Mouse (Mus musculus) left cerebral cortex, adult 18-20 months (tissue): Measurements from ENCODE around the gene Tmem104. TPM values are rescaled to one million over a fixed set of nuclear protein-coding genes. Genes with fewer than 3 reads are reported as not detected.

Source experiments
- DNase-seq, 2 experiments: peaks; one replicate each; pipeline ENCODE4 v3.0.0; 2021 to 2022; ENCODE audit warnings: low spot score in 2 of 2, mixed read lengths in 1 of 2
- total RNA-seq, 2 experiments: library from RNA; stranded (reverse); gene quantifications; 2 replicates each; pipeline ENCODE4 v1.2.3; 2021

Gene Tmem104
- total RNA-seq, 2 experiments from 2014 or later, result 14.9 to 16.2 TPM

DNA sequence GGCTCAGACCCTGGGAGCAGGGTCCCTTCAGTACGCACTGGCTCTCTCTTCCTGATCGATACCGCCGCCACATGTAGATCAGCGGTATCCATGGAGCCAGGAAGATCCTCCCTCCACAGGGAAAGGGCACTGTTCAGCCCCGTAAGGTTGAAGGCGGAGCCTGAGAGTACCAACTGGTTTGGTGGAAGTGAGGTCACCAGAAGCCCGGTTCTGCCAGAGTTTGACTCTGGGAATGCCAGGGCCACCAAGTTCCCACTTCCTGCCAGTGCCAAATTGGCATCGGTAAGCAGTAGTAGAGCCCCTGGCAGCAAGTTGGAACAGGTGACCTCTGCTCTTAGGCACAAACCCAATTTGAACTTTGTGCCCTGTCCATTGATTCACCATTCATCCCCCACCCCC is 22.3 kb upstream of the Tmem104 start:
- no peak for DNase-seq

DNA sequence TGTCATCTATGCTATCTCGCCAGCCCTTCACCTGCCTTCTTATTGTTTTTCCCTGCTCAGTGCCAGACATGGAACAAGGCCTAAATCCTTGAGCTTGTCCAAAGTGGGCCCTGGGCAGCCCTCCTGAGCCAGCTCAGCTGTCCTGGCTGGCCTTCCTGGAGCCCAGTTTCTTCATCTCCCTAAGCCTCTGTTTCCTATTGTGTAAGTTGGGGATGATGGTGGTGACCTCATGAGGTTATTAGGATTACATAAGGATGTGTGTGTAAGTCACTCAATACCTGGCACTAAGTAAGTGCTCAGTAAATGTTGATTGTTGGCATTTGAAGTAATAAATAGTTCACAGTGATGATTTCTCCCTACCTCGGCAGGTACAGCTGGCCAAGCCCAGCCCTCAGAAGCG is 20.5 kb upstream of the Tmem104 start:
- no peak for DNase-seq

GRCm38 (mm10) chr11:115167631-115168249 is 19.5 kb upstream of the Tmem104 start:
- no peak for DNase-seq

DNA sequence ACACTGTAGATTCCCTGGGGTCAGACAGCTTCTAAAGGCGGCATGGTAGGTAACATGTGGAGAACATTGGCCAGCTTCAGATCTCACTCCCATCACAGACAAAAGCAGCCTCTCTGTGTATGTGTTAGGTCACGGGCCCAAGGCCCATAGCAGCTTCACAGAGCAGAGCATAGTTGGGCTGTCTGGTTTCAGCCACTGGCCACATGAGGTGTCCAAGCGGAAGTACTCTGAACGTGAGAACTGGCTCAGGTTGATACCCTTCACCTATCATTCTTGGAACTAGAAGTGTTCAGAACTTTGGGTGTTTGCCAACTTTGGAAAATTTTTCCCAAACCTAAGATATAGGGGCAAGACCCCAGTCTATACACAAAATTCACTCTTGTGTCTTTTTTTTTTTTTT is 17.9 kb upstream of the Tmem104 start:
- DNase-seq, result no peak

DNA sequence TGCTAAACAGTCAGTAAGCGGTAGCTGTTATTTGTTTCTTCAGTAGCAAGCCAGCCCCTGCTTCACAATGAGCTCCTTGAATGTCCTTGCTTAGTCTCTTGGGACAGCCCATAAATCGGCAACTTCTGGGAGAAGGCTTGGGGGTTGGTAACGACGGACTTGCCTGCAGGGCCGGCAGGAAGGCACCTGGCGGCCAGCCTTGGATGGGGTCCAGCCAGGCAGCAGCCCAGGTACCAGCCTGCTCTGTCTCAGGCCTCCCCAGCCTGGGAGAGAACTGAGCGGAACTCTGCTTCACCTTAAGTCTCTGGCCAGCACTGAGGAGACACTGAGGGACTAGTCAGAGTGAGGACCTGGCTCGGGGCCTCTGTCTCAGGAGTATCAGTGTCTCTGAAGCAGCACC is 16.2 kb upstream of the Tmem104 start:
- no peak for DNase-seq

GRCm38 (mm10) chr11:115172825-115173287 is 14.4 kb upstream of the Tmem104 start:
- no peak for DNase-seq

GRCm38 (mm10) chr11:115173549-115174339 is 13.5 kb upstream of the Tmem104 start:
- no peak for DNase-seq

DNA sequence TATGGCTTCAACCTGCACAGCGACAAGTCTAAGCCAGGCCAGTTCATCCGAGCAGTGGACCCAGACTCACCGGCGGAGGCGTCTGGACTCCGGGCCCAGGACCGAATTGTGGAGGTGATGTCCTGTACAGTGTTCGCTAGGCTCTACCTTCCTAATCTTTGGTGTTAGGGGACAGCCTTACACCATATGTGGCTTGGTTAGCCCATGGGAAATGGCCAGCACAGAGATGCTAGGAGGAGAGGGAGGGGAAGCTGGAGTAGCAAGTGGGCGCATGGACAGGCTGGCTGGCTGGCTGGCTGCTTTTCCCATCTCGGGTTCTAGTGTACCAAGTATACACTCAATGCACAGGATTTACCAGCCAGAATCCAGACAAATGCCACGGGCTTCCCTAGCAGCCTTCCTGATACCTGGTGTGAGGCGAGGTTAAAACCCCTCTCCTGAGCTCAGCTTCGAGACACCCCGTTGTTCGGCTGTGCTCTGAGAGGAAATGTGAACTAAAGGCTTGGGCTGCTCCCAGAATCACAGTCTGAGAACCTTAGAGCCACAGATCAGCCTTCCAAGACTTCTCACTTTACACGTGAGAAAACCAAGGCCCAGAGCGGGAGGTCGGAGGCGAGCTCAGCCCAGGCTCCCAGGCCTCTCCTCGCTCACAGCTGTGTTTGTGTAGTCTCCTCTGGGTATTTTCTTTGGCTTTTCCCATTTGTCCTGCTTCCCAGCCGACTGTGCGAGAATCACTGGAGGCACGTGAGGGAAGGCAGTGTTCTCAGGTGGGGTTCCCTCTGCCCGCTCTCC is 10.7 kb upstream of the Tmem104 start:
- no peak for DNase-seq

- DNase-seq, result no peak
Measured at GRCm38 (mm10) chr11:115177559-115178195, 9.6 kb upstream of the Tmem104 start.

GRCm38 (mm10) chr11:115178766-115179165 is 8.5 kb upstream of the Tmem104 start:
- no peak for DNase-seq

DNA sequence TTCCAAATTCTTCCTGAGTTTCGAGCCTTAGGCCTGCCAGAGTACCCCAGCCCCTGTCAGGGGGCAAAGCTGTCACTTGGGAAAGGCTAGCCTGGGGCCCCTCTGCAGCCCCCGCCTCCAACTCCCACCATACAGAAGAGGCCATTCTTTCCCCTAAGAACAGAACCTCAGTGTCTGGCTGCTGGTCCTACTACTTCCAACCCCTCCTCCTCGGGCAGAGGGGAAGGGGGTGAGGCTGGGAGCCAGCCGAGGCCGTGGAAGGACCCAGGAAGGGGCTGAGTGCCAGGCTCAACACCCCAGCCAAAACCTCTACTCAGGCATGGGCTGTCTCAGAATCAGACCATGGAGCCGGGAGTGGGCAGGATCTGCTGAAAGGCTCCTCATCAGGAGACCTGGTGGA is 8.1 kb upstream of the Tmem104 start:
- peak in 1 of 2 experiments; percentile 22 for DNase-seq

DNA sequence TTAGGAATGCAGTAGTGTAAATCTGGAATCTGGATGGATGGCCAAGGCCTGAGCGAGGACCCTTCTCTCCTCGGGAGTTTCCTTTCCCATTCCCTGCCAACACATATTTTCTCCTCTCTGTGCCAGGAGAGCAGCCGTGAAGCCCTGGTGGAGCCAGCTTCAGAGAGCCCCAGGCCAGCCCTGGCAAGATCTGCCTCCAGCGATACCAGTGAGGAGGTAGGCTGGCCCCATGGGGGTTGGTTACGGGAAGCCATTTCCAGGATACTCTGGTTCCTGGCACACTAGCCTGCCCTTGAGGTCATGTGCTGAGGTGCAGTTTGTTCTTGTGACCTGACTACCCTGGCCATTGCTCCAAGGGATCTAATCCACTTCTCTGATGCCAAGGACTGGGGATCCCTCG is 7.4 kb upstream of the Tmem104 start:
- no peak for DNase-seq

DNA sequence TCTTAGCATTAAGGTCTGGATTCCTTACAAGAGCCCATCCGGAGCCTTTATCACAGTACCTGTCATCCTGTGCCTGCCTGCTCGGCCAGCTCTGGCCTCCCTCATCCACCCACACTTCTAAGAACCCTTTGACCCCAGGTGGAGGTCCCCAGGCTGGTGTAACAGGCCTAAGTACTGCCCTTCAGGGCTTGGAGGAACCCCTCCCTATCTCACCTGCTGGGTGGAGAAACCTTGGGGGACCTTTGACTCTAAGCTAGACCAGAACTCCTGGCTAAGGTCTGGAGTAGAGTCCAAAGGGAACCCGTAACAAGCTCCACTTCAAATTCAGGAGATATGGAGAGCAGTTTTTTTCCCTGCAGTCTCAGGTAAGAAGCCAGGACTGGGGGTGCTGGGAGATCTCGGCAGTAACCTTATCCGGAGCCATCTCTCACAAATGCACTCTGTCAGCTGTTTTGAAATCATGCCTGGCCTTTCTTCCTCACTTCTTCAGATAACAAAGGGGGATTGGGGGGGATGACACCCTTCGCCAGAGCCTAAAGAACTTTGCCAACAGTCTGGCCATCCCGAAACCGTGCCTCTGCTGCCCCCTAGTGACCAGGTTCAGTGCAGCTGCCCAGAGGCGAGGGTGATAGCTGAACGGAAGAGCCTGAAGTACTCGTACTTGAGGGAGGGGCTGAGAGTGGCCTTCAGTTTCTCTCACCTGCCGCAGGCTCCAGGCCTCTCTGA is 5.2 kb upstream of the Tmem104 start:
- DNase-seq, result peak; percentile 73 to 84

DNA sequence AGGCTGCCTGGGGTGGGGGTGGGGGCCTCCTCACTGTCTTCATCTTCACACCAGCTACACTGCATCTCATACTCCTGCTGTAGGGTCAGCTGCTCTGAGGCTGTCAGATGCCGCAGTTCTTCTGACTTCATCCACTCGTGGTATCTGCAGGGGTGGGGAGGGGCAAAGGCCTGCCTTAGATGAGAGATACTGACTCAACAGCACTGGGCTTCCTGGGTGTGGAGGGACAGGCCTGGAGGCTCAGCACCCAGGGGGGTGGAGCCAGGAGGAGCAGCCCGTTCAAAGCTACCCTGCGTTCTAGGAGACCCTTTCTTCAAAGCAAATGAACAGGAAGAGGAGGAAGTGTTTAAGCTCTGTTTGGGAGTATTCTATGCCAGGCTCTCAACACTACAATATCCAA is 2.3 kb upstream of the Tmem104 start:
- no peak for DNase-seq

- DNase-seq, result no peak
Measured at GRCm38 (mm10) chr11:115187693-115188092, 406 bp downstream of the Tmem104 start, which contains the start of gene Nat9. TSS of gene Nat9 (minus strand) at chr11:115187859.

GRCm38 (mm10) chr11:115188539-115189231 is 1.4 kb downstream of the Tmem104 start:
- DNase-seq, result no peak

- no peak for DNase-seq
Measured at GRCm38 (mm10) chr11:115189304-115189703, 2.0 kb downstream of the Tmem104 start.

DNA sequence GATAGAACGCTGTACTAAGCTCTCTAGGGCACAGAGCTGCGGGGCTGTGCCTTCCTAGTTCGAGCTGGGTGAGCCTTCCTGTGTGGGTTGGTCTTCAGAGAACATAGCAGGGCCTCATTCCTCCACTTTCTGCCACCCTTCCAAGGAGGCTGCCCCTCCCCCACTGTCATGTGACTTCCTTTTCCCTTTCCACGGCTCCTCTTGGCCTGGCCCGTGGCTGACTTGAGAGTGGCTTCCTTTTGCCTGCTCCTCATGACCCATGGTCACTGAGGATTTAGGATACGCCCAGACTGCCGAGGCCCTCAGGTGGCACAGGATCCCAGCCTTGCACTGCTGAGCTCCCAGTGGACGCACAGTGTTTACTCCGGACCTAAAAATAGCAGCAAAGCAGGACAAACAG is 4.9 kb downstream of the Tmem104 start:
- DNase-seq, result peak in 1 of 2 experiments; percentile 24

GRCm38 (mm10) chr11:115194693-115195092 is 7.4 kb downstream of the Tmem104 start:
- no peak for DNase-seq

DNA sequence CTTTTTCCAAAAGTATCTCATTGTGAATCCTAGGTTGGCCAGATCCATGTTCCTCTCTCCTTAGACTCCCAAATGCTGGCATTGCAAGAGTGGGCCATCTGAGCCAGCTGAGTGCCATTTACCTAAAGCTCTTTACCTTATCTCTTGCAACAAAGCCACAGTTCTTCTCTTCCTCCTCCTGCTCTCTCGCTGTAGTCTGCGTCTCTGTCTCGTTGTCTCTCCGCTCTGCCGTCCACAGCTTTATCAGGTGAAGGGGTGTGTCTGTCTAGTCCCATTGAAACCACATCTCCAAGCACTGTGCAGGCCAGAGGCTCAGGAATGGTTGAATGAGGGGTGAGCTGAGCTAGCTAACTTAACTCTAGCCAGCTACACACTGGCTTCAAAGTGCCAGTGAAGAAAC is 8.6 kb downstream of the Tmem104 start:
- DNase-seq, result no peak
